Mouse (Mus musculus) MN1 (cell line): ENCODE data around the gene Pex14.

Experiments
- DNase-seq: peaks from one replicate; pipeline ENCODE4 v3.0.0-alpha.2; 2016; ENCODE audit warnings: low spot score

The Pex14 gene

GRCm38 (mm10) chr4:149055847-149056246 is 43.8 kb downstream of the Pex14 start:
- DNase-seq: no peak

- DNase-seq: peak; percentile 57
Observed at GRCm38 (mm10) chr4:149049351-149050159, 50.1 kb downstream of the Pex14 start.

- DNase-seq: no peak
Observed at GRCm38 (mm10) chr4:149048625-149049228, 50.9 kb downstream of the Pex14 start.

GRCm38 (mm10) chr4:149047360-149047759 is 52.3 kb downstream of the Pex14 start:
- DNase-seq: peak; percentile 63

GRCm38 (mm10) chr4:149045885-149046284 is 53.8 kb downstream of the Pex14 start:
- DNase-seq: no peak

- DNase-seq: no peak
Observed at GRCm38 (mm10) chr4:149040289-149040688, 59.4 kb downstream of the Pex14 start.

DNA sequence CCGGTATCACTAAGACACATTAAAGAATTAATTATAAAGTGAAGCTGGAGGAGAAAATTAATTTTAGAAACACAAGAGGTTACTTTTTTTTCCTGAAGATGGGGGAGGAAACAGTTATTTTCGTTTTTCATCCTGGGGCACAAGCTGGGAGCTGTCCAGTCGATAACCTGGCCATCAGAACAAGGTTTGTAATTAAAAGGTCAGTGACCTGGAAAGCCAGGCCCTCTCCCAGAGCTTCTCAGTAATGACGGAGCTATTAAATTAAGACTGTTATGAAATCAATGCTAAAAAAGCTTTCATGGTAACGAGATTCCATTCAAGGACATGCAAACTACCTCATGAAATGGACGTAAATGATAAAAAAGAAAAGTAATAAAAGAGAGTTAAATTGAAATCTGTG is 62.0 kb downstream of the Pex14 start:
- DNase-seq: no peak

DNA sequence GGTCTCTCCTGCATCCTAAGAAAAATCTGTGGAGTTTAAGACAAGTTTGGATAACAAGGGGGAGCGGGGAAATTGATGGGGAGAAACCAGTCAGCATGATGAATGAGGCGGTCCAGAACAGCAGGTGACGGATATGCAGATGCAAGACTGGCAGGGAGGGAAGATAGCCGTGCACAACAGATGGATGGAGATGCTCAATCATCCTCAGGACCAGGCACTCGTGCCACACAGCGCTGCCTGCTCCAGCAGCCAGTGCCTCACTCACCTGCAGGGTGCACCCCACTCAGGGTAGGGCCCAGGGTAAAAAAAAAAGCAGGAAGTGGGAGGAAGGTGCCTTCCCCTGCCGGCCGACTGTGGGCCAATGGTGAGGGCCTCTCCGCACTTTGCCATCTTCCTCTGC is 63.1 kb downstream of the Pex14 start:
- DNase-seq: no peak

GRCm38 (mm10) chr4:149031507-149031906 is 68.2 kb downstream of the Pex14 start:
- DNase-seq: peak; percentile 27

DNA sequence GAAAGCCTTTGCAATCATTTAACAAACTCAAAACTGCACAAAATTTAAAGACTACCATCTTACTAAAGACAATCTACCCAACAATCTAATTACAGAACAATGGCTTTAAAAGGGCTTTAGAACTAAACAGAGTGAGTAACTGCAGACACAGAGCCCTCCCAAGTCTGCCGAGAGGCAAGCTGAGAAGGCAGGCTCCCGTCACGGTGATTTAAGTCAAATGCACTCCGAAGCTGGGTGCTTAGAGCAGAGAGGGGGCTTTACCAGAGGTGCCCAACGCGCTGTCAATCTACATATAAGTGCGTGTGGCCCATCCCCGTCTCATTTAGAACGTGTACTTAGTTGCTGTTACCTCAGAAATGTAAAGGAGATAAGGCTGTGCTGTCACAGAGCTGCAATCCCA is 72.1 kb downstream of the Pex14 start:
- no peak for DNase-seq

DNA sequence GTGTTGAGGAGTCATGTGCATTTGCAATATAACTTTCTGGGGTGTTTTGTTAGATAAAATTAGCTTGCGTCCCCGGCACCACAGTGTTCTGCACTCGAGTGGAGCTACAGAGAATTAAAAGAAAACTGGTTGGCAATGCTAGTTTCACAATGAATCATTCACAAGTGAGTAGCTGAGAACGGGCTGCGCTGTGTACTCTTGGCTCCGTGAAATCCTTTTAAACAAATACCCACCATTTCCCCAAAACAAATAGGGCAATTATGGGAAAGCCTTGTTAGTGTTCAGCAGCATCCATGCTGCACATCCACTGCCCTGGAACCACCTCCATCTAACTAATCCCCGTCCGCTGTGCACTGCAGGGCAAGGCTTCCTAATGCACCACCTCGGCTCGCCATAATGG is 74.4 kb downstream of the Pex14 start:
- DNase-seq: no peak

DNA sequence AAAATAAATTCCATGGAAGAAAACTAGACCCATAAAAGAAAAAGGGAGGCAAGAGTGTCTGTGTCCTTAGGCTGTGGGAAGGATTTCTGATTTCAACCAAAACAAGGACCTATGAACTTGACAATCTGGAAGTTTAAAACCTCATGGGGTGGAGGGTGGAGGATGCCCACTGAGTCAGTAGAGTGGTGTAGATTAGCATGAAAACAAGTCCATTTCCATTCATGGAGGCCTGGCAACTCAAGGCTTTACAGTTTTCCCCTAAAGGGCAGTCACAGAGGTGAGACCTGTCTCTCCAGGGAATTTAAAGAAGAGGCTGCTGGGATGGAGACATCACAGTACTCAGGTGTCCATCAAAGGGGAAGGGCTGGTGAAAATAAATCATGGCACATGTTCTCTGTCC is 78.7 kb downstream of the Pex14 start:
- DNase-seq: no peak

GRCm38 (mm10) chr4:149019456-149019855 is 80.2 kb downstream of the Pex14 start:
- no peak for DNase-seq

DNA sequence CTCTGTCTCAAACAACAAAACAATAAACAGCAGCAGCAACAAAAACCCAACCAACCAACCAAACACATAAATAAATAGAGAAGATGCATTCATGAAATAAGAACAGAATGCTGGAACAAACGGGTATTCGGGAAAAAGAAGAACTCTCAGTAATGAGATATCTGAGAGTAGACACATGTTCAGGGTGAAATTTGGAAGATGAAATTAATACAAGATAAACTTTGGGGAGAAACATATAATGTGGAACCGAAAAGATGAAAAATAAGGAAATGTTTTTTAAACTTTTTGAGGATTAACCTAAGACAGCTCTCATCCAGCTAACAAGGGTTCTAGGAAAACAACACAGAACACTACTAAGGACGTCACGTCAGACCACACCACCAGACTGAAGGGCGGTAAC is 92.9 kb downstream of the Pex14 start:
- DNase-seq: no peak

GRCm38 (mm10) chr4:149006107-149006506 is 93.6 kb downstream of the Pex14 start:
- no peak for DNase-seq

- no peak for DNase-seq
Observed at GRCm38 (mm10) chr4:149002441-149003093, 97.1 kb downstream of the Pex14 start.

DNA sequence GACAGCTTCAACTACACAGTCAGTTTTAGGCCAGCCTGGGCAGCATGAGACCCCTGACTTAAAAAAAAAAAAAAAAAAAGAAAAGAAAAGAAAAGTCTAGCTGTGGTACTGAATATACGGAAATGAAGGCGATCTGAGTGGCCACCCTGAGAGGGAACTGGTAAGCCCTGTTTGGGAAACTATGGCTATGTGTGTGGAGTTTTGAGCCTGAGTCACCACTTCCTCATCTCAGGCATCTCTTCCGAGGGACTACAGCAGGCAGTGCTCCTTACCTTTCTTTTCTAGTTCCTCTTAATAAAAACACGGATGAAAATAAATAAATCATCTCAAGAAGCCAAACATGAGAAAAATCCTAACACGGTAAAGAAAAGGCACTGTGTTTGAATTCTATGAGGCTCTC is 98.2 kb downstream of the Pex14 start:
- DNase-seq: no peak

- DNase-seq: no peak
Observed at GRCm38 (mm10) chr4:149000746-149001145, 98.9 kb downstream of the Pex14 start.

GRCm38 (mm10) chr4:148993948-148994347 is 105.7 kb downstream of the Pex14 start:
- no peak for DNase-seq

DNA sequence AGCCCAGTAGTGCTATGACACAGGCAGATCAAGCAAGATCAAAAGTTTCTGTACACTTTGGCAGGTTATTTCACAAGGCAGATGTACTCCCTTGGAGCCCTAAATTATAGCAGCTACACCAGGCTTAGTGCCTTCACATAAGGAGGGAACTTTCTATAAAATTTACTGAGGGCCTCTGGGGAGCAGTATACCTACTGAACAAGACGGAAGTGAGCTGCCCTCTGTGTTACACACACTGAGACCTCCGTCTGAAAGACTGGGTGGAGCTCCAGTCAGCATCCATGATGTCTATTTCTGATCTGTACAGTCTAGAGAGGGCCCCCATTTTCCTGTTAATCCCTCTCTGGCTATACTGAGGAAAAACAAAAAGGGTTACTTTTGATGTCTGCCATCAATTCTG is 109.6 kb downstream of the Pex14 start:
- DNase-seq: no peak

- DNase-seq: no peak
Observed at GRCm38 (mm10) chr4:148985541-148986476, 113.9 kb downstream of the Pex14 start.
